Mouse (Mus musculus) right cerebral cortex, adult 18-20 months (tissue): ENCODE measurements at regions not wholly inside any gene's neighbourhood (a gene's known extent, or its start where the extent isn't known, plus 50 kb on each side); places are given as distances from the start of the nearest gene placed in this dataset.
A peak's percentile ranks its signal among the peaks of the same experiment; 100 is the strongest.
"Not testable (repeated sequence)": the region's sequence is repeated elsewhere in the genome, so short reads cannot be mapped to it uniquely, and the experiment has no call there.

ENCODE experiments used
- DNase-seq: peaks from one replicate; pipeline ENCODE4 v3.0.0; 2022; ENCODE audit warnings: mixed read lengths

DNA sequence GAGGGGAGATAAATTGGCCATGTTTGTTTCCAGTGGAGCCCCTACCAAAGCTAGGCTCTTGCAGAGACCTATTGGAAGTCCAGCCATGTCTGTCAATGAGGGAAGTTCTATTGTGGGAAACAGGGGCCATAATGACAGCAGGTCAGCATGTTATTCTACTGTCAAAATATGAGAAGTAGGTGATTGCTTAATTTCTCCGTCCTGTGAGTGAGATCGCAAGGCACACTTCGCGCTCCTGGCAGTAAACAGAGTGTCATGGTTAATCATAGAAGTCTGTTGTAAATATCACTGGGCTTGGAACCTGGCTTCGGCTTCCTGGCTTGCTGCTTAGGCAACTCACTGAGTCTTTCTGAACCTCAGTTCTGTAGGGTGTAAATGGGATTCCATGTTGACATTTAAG lies 72.5 kb upstream of the Ccdc122 start:
- DNase-seq = no peak

DNA sequence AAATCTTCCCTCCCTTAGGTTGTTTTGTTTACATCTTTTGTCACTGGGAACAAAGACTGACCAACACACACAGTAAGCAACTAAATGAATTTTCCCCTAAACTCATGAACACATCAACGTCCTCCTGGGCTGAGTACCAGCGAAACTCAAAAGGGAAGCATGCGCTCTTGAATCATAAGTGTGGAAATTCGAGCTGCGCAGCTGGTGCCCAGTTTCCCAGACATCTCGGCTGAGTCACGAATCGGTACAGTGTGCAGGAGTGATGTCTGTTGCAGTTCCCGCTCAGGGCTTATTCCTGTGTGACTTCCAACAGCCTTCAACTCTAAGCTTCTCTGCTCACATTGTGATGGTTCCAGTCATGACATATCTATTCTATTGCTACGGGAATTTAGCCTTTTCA lies 77.7 kb upstream of the Ccdc122 start:
- DNase-seq = peak; percentile 84

DNA sequence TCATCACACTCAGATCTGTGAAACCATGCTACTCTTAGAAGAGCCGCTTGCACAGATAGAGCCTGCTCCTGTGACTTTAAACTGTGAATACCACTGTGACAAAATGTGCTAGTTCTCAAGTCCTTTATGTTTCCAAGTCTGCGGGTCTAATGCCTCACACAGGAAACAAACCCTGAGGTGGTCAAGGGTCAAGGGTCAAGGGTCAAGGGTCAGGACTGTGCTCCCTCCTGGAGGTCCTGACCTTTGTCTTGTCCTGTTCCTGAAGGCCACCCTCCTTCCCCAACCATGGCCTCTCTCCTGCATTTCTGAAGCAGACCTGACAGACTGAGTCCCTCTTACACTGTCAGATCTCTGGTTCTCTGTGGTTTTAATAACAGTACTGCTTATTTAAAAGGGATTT lies 79.4 kb upstream of the Ccdc122 start:
- no peak for DNase-seq

DNA sequence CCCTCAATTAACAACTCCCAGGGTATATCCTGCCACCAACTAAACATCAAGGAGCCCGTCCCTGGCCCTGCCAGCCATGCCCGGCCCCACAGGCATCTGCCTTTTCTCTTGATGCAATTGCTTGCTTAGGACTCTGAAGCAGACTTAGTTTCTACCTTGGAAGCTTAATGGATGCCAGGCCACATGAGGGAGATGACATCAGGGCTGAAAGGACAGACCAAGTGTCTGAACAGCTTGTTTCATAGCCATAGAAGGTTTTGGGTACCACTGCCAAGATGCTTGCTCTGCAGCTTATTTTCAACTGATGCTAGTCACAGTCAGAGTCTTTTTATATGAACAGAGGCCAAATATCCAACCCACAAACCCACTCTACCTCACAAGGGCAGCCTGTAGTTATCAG lies 83.4 kb upstream of the Ccdc122 start:
- DNase-seq = no peak

DNA sequence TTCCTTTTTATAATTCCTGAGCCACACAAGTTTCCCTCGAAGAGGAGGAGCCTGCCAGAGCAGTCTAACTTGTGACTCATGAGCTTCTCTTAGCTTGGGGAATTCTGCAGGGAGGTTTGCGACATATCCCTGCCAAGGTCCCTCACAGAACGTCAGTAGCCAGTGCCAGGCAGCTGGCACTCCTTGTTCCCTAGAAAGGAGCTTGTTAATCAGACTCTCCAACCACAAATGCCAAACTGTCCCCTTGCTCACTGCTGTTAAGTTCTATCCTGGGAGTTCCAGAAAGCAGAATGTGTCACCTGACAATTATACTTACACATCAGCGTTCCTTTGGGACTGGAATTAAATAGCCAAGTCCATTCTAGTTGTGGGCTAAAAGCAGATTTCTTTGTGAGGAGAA lies 85.1 kb upstream of the Ccdc122 start:
- DNase-seq = peak; percentile 81

DNA sequence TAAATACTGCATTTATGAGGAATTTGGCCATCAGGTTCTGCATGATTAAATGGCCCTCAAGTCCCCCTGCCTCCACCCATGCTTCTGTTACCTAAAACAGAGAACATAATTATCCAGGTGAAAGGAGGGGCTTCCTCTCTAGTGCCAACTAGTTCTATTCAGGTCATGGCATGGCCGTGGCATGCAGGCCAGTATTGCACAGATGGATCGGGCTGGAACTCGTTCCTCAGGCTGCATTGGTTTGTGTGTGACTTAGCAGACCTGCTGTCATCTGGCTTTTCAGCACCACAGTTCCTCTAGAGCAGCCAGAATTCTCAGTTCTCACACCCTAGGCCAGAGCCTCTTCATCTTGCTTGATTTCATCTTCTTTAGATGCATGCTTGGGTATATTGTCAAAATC lies 87.2 kb upstream of the Ccdc122 start:
- DNase-seq = no peak

DNA sequence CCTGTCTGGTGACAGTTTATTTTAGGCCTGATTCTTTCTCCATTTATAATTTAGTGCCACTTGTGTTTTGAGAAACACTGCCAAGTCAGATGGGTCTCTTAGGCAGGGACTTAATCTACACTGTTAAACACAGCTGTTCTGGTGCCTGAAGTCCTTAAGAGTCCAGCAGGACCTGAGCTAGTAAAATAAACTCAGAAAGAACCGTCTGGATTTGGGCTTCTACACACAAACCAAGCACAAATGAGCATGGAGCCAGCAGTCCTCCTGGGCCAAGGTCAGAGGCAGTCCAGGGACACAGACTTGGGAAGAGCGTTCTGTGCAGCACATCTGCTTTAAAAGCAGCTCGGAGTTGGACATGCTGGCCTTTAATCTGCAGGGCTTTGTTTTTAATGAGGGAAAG lies 87.6 kb upstream of the Ccdc122 start:
- no peak for DNase-seq

DNA sequence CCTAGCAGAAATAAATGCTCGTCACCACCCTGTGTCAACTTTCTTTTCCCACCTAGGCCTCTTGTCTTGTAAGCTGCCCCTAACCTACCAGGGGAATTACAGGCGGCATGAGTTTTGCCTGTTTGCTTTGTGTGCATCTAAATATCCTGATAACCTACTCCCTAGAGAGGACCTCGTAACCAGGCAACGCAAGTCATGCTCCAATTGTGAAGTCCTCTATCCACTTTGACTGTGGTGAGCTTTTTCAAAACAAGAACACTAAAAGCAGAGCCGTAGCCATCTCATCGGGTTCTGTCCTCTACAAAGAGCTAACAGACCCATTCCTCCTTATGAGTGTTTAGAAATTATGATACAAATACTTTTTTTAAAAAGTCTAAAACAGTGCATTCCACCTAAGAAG lies 88.1 kb upstream of the Ccdc122 start:
- DNase-seq = no peak

DNA sequence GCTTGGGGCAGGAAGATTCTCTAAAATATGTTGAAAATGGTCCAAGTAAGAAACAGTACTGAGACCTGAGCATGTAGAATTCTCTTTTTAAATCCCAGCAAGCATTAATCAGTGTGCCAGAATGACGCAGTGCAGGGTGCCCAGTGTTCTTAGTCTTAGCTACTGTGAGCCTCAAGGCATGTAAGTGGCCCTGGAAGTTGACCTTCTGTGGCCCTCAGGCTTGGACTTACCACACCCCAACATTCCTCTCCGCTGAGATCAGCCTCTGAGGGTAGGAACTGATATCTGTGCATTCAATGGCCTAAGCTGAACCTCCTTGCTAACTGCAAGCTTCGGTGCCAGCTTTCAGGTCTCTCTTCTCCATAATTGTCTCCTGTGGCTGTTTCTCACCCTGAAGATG lies 89.4 kb upstream of the Ccdc122 start:
- DNase-seq = no peak

DNA sequence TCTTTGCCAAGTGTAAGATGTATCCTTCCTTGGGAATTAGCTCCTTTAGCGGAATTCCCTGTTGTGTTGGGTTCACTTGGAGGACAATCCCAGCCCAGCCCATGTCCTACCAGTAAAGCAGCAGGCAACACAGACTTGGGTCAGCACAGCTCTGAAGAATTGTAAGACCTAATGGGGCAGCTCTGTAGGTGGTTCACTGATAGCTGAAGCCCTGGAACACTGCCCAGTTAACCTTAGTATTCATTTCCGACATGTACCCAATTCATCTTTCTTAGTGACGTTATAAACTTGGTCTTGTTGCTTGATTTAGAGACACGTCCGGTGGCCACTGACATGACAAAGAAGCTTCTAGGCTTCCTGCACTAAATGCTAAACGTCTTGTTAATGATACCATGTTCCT lies 90.9 kb upstream of the Ccdc122 start:
- no peak for DNase-seq

DNA sequence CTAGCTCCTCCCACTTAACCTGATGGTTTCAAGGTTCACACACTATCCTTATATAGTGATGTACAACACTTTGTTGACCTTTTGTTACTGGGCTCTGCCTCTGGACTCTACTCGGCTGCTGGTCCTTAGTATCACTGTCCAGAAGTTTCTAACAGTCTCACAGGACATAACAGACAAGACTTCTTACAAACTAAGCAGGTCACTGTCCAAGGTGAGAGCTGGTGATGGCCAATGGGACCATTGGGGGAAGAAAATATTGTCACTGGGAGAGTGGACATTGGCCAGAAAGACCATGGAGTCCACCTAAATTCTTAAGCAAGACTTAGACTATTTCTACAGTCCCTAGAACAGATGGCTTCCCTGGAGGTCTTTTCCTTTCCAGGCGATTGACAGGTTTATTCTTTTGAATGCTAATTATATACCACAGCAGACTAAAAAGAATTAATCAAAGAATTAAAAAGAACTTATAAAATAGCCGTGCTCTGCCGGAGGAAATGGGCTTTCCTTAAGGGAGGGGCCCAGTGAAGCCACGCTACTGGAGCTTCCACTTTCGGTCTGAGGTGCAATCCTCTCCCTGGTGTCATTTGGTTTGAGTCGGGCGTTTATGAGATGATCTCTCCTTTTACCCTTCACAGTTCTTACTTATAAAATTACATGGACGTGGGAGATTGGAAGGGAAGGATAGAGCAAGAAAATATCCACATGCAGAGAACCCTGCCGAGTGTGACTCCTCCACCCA lies 94.9 kb upstream of the Ccdc122 start:
- no peak for DNase-seq

DNA sequence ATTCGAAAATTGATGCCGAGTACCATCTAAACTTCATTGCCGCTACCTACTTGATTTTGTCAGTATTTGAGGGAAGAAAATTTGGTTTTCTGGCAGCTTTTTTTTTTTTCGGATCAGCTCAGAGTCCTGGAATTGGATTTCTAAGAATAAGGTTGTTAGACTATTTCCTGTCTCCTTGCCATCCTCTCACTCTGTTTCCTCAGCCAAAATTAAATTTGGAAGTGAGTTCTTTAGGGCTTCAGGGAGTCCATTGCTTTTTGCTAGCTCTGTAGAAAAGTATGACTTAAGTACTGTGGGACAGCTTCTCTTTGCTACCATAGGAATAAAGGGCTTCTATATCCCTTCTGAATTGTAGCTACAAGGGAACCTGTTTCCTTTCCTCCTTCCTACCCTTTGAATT lies 96.1 kb upstream of the Ccdc122 start:
- DNase-seq = no peak

DNA sequence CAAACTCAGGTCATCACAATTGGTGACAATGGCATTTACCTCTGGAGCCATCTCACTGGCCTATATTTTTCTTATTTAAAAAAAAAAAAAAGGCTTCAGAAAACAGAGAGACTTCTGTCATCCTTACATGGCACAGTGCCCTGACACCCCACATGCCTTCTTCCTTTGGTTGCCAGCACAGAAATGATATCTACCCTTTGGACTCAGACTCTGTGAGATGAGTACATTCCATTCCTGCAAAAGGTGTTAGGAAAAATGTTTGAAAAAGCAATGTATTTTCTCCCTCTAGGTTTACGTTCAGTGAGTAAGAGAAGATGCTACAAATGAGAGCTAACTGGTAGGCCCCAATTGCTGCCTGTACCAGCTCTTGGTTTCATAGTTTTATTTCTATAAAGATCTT lies 99.9 kb upstream of the Ccdc122 start:
- no peak for DNase-seq

DNA sequence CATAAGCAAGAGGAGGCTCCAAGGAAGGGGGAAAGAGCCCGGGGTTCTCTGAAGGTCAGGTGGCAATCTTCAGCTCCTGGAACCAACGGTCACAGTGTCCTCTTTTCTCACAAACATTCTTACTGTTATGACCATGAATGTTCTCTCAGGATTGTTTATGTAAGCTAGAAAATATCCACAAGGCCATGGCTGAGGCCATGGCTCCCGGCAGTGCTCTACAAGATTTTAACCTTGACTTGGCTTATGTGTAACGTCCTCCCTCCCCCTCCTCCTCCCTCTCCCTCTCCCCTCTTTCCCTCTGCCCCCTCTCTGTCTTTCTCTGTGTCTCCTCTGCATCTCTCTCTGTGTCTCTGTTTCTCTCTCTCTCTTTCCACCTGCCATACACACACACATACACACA lies 100.5 kb upstream of the Ccdc122 start:
- not testable (repeated sequence) for DNase-seq

DNA sequence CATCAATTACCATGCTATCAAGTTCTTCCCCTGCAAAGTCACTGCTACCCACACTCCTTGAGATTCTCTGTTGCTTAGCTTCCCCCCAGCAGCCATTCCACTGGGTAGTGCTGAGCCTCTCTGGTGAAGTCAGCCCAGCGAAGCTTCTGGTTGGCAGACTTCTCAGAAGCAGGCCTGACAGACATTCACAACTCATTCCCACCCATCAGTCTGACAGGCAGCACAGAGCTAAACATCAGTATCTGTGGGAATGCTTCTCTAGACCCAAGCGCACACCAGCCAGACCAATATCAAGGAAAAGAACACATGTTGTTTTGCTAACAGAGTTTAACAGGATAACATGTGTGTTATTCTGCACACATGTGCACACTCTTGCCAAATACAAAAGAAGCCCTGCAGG lies 101.1 kb upstream of the Ccdc122 start:
- DNase-seq = no peak

DNA sequence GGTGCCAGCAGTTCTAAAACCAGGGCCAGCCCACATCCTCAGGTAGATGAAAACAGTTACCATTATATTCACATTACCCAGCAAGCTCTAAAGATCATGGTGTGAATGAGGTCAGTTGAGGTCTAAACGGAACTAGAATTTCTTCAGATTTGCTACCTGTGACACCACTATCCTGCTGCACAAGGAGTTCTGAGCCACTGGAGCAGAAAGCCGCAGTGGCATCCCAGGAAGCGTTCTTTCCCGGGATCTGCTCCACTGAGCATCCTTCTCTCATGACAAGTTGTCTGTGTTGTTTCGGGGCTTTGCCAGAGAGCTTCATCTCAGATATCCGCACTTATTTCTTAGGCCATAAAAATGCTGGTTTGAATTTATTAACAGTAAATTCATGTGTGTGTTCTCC lies 103.7 kb upstream of the Ccdc122 start:
- DNase-seq = no peak

DNA sequence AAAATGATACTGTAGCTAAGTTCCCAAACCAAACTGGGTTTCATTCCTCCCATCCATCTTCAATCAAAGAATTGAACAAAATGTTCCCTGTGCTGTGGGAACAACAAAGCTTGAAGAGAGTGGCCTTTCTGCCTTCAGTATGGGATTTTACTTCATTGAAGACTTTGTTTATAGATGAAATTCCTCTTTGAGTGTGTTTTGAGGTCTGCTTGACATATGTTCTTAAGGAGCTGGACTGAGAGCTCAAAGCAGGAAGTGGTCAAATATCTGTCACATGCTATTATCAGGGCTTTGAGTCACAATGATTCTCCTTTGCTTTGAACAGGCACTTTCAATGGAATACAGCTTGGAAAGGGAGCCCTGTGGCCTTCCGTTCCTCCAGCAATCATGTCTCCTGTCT lies 105.2 kb upstream of the Ccdc122 start:
- no peak for DNase-seq

DNA sequence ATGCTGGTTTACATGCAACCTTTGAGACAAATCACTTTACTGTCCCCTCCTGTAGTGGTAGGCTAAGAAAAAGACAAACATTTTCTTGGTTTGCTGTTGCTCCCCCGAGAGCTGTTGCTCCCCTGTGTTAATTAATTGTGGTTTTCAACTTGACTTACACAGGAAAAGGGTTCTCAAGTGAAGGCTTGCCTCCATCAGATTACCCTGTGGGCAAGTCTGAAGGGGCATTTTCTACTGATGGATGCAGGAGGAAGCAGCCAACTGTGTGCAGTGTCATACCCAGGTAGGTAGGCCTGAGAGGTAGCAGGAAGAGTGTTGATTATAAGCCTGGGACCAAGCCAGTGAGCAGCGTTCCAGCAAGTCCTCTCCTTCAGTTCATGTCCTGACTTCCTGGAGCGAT lies 107.0 kb upstream of the Ccdc122 start:
- no peak for DNase-seq

DNA sequence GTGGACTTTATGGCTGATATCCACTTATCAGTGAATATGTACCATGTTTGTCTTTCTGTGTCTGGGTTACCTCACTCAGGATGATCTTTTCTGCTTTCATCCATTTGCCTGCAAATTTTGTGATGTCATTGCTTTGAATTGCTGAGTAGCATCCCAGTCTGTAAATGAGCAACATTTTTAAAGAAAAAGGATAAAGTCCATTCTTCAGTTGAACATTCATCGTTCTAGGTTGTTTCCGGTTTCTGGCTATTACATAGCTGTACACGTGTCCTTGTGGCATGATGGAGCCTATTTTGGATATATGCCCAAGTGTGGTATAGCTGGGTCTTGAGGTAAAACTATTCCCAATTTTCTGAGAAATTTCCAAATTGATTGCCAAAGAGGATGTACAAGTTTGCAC lies 107.9 kb upstream of the Ccdc122 start:
- DNase-seq = no peak

DNA sequence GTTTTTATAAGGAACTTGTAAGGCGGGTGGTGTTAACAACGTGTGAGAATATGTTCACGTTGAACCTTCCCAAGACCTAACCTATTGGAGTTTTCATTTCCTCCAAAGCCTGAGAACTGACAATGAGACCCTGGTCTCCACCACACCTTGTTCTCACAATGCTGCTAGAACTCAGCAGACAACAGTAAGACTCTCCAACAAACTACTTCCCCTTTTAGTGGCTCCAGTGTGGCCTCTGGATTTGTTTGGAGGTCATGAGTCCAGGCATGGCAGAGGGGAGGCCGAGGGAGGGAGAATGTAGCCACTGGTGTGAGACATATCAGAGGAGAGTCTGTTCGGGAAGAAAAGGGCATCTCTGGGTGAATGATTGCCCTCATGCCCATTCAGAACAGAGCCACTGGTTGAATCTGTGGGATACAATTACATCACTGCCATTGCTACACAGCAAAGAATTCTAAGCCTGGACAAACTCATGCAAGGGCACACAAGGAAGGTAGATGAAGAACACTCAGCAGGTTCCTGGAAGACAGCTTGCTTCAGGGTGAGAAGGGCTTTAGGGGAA lies 109.2 kb upstream of the Ccdc122 start:
- no peak for DNase-seq

DNA sequence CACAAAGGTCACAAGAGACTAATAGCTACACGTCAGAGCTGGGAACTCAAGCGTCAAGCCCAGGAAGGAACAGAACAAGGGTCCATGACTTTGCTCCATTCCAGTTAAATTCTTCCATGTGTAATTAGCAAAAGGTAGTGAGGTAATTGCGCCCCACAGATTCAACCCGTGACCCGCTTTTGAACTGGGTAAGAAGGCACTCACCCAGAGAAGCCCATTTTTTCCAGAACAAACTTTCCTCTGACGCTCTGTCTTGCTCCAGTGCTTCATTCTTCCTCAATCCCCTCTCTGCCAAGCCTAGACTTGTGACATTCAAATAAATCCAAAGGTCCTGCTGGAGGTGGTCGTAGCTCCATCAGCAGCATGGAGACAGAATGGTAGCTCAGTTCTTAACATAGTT lies 110.2 kb upstream of the Ccdc122 start:
- no peak for DNase-seq

DNA sequence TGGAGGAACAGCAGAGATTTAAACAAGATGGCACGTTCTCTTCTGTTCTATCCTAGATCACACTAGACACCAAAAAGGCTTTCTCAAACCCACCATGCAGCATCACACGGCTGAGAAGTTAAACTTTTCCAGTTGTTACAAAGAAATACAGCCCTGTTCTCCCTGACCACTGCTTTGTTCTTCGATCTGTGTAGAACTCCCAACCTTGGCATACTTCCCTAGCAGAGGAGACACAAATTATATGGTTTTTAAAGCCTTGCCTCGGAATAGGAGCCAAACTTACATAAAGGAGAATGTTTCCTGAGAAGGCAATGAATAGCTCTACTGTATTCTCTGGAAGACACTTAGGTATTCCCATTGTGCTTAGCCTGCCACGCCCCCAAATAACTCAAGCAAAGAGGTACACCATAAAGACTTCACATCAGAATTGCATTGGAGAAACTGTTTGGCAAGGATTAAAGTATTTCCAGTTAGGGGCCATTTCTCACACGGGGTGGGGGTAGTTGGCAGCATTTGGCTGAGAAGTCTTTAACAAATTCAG lies 114.1 kb upstream of the Ccdc122 start:
- no peak for DNase-seq

DNA sequence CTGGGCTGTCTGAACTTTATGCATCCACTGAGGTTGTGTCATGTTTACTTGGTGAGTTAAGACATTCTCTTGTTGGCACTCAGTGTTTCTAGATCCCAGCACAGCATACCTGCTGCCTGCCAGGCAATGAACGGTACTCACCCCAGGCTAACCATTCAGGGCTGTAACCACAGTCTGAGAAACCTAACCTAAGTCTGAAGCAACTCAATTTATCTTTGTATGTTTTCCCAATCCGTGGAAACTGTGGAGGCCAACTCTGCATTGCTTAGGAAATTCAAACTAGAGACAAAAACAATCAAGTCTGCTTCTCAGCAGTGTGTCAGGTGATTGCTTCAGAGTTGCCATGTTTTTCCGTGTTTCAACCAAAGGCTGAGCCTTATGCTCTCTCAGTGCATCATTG lies 118.5 kb upstream of the Ccdc122 start:
- DNase-seq = no peak

DNA sequence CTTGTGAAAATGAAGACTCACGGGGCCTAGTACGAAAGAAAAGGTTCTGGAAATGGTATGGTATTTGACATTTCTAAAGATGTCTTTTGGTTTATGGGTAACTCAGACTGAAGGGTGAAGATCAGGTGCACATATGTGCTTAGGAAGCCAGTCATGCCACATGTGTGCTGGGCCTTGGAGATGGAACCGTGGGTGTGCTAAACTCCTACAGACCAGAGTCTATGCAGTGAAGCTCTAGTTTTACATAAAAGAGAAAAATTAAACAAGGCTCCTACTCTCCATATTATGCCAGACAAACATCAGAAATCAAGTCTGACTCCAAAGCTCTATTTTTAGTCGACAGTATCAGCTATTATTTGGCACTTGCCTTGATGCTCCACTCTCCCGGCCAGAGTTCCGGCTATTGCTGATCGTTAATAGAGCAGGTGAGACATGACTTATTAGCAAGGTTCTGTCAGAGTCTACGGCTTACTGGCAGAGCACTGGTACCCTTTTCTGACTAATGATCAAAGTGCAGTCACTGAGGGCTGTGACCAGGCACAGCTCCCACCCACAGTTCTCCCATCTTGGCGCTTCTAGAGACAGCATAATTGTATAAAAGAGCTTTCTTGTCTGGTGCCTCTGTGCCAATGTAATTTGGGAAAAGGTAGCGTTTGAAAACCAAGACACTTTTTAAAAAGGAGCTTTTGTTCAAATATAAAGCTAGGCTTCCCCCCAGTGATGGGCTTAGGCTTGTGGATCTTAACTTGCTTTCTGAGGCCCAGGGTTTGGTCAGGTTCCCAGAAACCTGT lies 119.2 kb upstream of the Ccdc122 start:
- DNase-seq = peak; percentile 33
